Mouse (Mus musculus) kidney, adult 10 weeks (tissue): ENCODE data around the gene Cryba2. TPM values are rescaled to one million over a fixed set of nuclear protein-coding genes. Genes with fewer than 3 reads are reported as not detected.

Experiments
- polyA plus RNA-seq: library from polyadenylated mRNA; stranded (reverse); fragments of 350-450 nt; fragmentation: Illumina TruSeq; extraction: RNeasy Lipid Tissue Mini Kit (QIAGEN cat#74804); gene quantifications from one replicate; pipeline ENCODE4 v1.2.3, GENCODE M21; 2014; ENCODE audit warnings: low read depth, low replicate concordance

Gene Cryba2
- not detected for polyA plus RNA-seq

GRCm38 (mm10) chr1:74893134-74893855 lies at the start of gene Cryba2:
Gene Cryba2, minus strand, starts transcription at chr1:74893143.

GRCm38 (mm10) chr1:74935402-74935801 lies 42.5 kb upstream of the Cryba2 start, which contains the start of gene Cfap65:
Gene Cfap65, minus strand, starts transcription at chr1:74935599.

GRCm38 (mm10) chr1:74885369-74886042 lies 7.4 kb downstream of the Cryba2 start, which contains the start of gene Fev:
Gene Fev, minus strand, starts transcription at chr1:74885419.

GRCm38 (mm10) chr1:74854306-74855056 lies 38.5 kb downstream of the Cryba2 start, which contains the start of gene Cdk5r2:
Gene Cdk5r2, plus strand, starts transcription at chr1:74854934.

Other genes with a start within 250 kb of the Cryba2 start
- 22.1 TPM for gene Ttll4, start 231.4 kb downstream of the Cryba2 start, polyA plus RNA-seq
- 7.9 TPM for gene Cyp27a1, start 179.6 kb downstream of the Cryba2 start, polyA plus RNA-seq
- gene Prkag3, start 143.9 kb downstream of the Cryba2 start, polyA plus RNA-seq: 1.2 TPM
- gene Wnt6, start 121.3 kb downstream of the Cryba2 start, polyA plus RNA-seq: not detected
- not detected for gene Wnt10a, start 101.6 kb downstream of the Cryba2 start, polyA plus RNA-seq
- gene Cdk5r2, start 38.2 kb downstream of the Cryba2 start, polyA plus RNA-seq: not detected
- not detected for gene Fev, start 7.7 kb downstream of the Cryba2 start, polyA plus RNA-seq
- gene Cfap65, start 42.5 kb upstream of the Cryba2 start, polyA plus RNA-seq: 0.28 TPM
- gene Ihh, start 58.5 kb upstream of the Cryba2 start, polyA plus RNA-seq: 0.44 TPM
- gene Nhej1, start 232.1 kb upstream of the Cryba2 start, polyA plus RNA-seq: 0.89 TPM
- gene Slc23a3, start 240.7 kb upstream of the Cryba2 start, polyA plus RNA-seq: 5.4 TPM
- 14.0 TPM for gene Cnppd1, start 249.6 kb upstream of the Cryba2 start, polyA plus RNA-seq
- 11.7 TPM for gene Retreg2, start 249.6 kb upstream of the Cryba2 start, polyA plus RNA-seq